Mouse (Mus musculus): ENCODE results near the gene Neil1. TPM values are rescaled to one million over a fixed set of nuclear protein-coding genes. Genes with fewer than 3 reads are reported as not detected.

Gene Neil1
- polyA plus RNA-seq (2017; shearing (Covaris generic)): 37.7 TPM

GRCm38 (mm10) chr9:57148144-57148878 lies at the start of gene Neil1:
TSS of gene Neil1 (minus strand) at chr9:57148305.

GRCm38 (mm10) chr9:57158013-57158470 lies 9.9 kb upstream of the Neil1 start, which contains the start of gene Commd4:
TSS of gene Commd4 (minus strand) at chr9:57158331.

GRCm38 (mm10) chr9:57130577-57131433 lies 17.3 kb downstream of the Neil1 start, which contains the start of gene Man2c1:
TSS of gene Man2c1 (plus strand) at chr9:57130690.

Other genes starting within 250 kb of the Neil1 start
- 13.3 TPM for gene Snx33, start 219.9 kb downstream of the Neil1 start, polyA plus RNA-seq (2017; shearing (Covaris generic))
- 24.0 TPM for gene Imp3, start 210.8 kb downstream of the Neil1 start, polyA plus RNA-seq (2017; shearing (Covaris generic))
- 20.0 TPM for gene Snupn, start 197.4 kb downstream of the Neil1 start, polyA plus RNA-seq (2017; shearing (Covaris generic))
- gene Ptpn9, start 153.4 kb downstream of the Neil1 start, polyA plus RNA-seq (2017; shearing (Covaris generic)): 3.9 TPM
- gene Sin3a, start 76.3 kb downstream of the Neil1 start, polyA plus RNA-seq (2017; shearing (Covaris generic)): 51.2 TPM
- 71.6 TPM for gene Man2c1, start 17.6 kb downstream of the Neil1 start, polyA plus RNA-seq (2017; shearing (Covaris generic))
- gene Commd4, start 10.0 kb upstream of the Neil1 start, polyA plus RNA-seq (2017; shearing (Covaris generic)): 306 TPM
- gene Trcg1, start 88.3 kb upstream of the Neil1 start, polyA plus RNA-seq (2017; shearing (Covaris generic)): not detected
- gene 1700017B05Rik, start 114.3 kb upstream of the Neil1 start, polyA plus RNA-seq (2017; shearing (Covaris generic)): 40.4 TPM

Data from activated CD4-positive, CD25-positive, alpha-beta regulatory T cell, adult 9 weeks (primary cell).